Mouse (Mus musculus): ENCODE data around the gene Prkaa2. TPM values are rescaled to one million over a fixed set of nuclear protein-coding genes. Genes with fewer than 3 reads are reported as not detected.
A peak's percentile ranks its signal among the peaks of the same experiment; 100 is the strongest.

Prkaa2 gene
- polyA plus RNA-seq, 1 experiment from 2014 or later: 1.9 TPM

GRCm38 (mm10) chr4:105133350-105134050 lies 23.8 kb upstream of the Prkaa2 start:
- Histone ChIP-seq H3K27ac (replicated peaks) (0 out of 2 replicates have a peak overlapping the region, but pooled peaks have one; percentile 38), H3K27me3 (ENCODE audit: low read depth, poor library complexity, severe bottlenecking) (no peaks in the 10 kb centered on the region), H3K4me3 (no peak overlapping the region), H3K9me3 (replicated peaks) (no peaks in the 10 kb centered on the region), H3K36me3 (no peaks in the 10 kb centered on the region), H3K4me1 (no peaks in the 10 kb centered on the region)
- WGBS: 83% methylated on average over 4 of the region's 4 CpGs
- DNase-seq (ENCODE audit: low spot score): no peak

- 77% methylated on average over 9 of the region's 9 CpGs for WGBS
These were observed 22.1 kb upstream of the Prkaa2 start for GRCm38 (mm10) chr4:105131756-105132314.

GRCm38 (mm10) chr4:105129212-105129611 lies 19.5 kb upstream of the Prkaa2 start:
- no peak for DNase-seq (ENCODE audit: low spot score)
- Histone ChIP-seq H3K36me3 (no peaks in the 10 kb centered on the region), H3K27ac (replicated peaks) (no peak overlapping the region), H3K27me3 (ENCODE audit: low read depth, poor library complexity, severe bottlenecking) (no peaks in the 10 kb centered on the region), H3K4me1 (no peaks in the 10 kb centered on the region), H3K4me3 (no peak overlapping the region), H3K9me3 (replicated peaks) (no peaks in the 10 kb centered on the region)
- 70% methylated on average over 7 of the region's 7 CpGs for WGBS

More at GRCm38 (mm10) chr4:105131756-105132314, 22.1 kb upstream of the Prkaa2 start:
- Histone ChIP-seq H3K9me3 (replicated peaks) (no peaks in the 10 kb centered on the region), H3K27ac (replicated peaks) (no peak overlapping the region), H3K27me3 (ENCODE audit: low read depth, poor library complexity, severe bottlenecking) (no peaks in the 10 kb centered on the region), H3K4me1 (no peaks in the 10 kb centered on the region), H3K36me3 (no peaks in the 10 kb centered on the region), H3K4me3 (no peak overlapping the region)
- no peak for DNase-seq (ENCODE audit: low spot score)

GRCm38 (mm10) chr4:105122429-105122828 lies 12.7 kb upstream of the Prkaa2 start:
- peak; percentile 59 for DNase-seq (ENCODE audit: low spot score)
- Histone ChIP-seq H3K27ac (replicated peaks) (no peak overlapping the region), H3K4me1 (0 out of 2 replicates have a peak, but pooled peaks cover 3% of the 10 kb centered on the region), H3K9me3 (replicated peaks) (no peaks in the 10 kb centered on the region), H3K27me3 (ENCODE audit: low read depth, poor library complexity, severe bottlenecking) (no peaks in the 10 kb centered on the region), H3K4me3 (no peak overlapping the region), H3K36me3 (no peaks in the 10 kb centered on the region)
- 50% methylated on average over 8 of the region's 8 CpGs for WGBS

GRCm38 (mm10) chr4:105121081-105121480 lies 11.4 kb upstream of the Prkaa2 start:
- no peaks in the 10 kb centered on the region for H3K9me3 ChIP-seq (replicated peaks)
- 0 out of 2 replicates have a peak, but pooled peaks cover 3% of the 10 kb centered on the region for H3K4me1 ChIP-seq
- no peaks in the 10 kb centered on the region for H3K36me3 ChIP-seq
- 86% methylated on average over 6 of the region's 6 CpGs for WGBS
- no peak overlapping the region for H3K4me3 ChIP-seq
- H3K27ac ChIP-seq (replicated peaks): no peak overlapping the region
- no peak for DNase-seq (ENCODE audit: low spot score)
- no peaks in the 10 kb centered on the region for H3K27me3 ChIP-seq (ENCODE audit: low read depth, poor library complexity, severe bottlenecking)

- no peak overlapping the region for H3K27ac ChIP-seq (replicated peaks)
- peaks cover 29% of the 10 kb centered on the region for H3K27me3 ChIP-seq (ENCODE audit: low read depth, poor library complexity, severe bottlenecking)
- 92% methylated on average over 3 of the region's 3 CpGs for WGBS
- no peak overlapping the region for H3K4me3 ChIP-seq
- H3K4me1 ChIP-seq: peaks cover 22% of the 10 kb centered on the region
- H3K36me3 ChIP-seq: no peaks in the 10 kb centered on the region
- DNase-seq (ENCODE audit: low spot score): no peak
- H3K9me3 ChIP-seq (replicated peaks): no peaks in the 10 kb centered on the region
These were observed 3.8 kb upstream of the Prkaa2 start for GRCm38 (mm10) chr4:105113468-105113867.

- Histone ChIP-seq H3K4me3 (no peak overlapping the region), H3K27me3 (ENCODE audit: low read depth, poor library complexity, severe bottlenecking) (peaks cover 33% of the 10 kb centered on the region), H3K9me3 (replicated peaks) (no peaks in the 10 kb centered on the region), H3K27ac (replicated peaks) (no peak overlapping the region), H3K4me1 (peaks cover 25% of the 10 kb centered on the region), H3K36me3 (no peaks in the 10 kb centered on the region)
- 92% methylated on average over 5 of the region's 5 CpGs for WGBS
- DNase-seq (ENCODE audit: low spot score): no peak
These were observed 3.4 kb upstream of the Prkaa2 start for GRCm38 (mm10) chr4:105113042-105113441.

- H3K4me1 ChIP-seq: peaks cover 22% of the 10 kb centered on the region
- WGBS: 91% methylated on average over 11 of the region's 11 CpGs
- H3K27me3 ChIP-seq (ENCODE audit: low read depth, poor library complexity, severe bottlenecking): peaks cover 44% of the 10 kb centered on the region
- H3K27ac ChIP-seq (replicated peaks): no peak overlapping the region
- no peaks in the 10 kb centered on the region for H3K36me3 ChIP-seq
- no peak for DNase-seq (ENCODE audit: low spot score)
- no peak overlapping the region for H3K4me3 ChIP-seq
- no peaks in the 10 kb centered on the region for H3K9me3 ChIP-seq (replicated peaks)
These were observed 2.1 kb upstream of the Prkaa2 start for GRCm38 (mm10) chr4:105111770-105112169.

GRCm38 (mm10) chr4:105110684-105111035 lies 970 bp upstream of the Prkaa2 start:
- Histone ChIP-seq H3K36me3 (no peaks in the 10 kb centered on the region), H3K27me3 (ENCODE audit: low read depth, poor library complexity, severe bottlenecking) (peaks cover 44% of the 10 kb centered on the region), H3K4me3 (peak overlapping the region; percentile 70), H3K9me3 (replicated peaks) (no peaks in the 10 kb centered on the region), H3K4me1 (peaks cover 22% of the 10 kb centered on the region), H3K27ac (replicated peaks) (peak overlapping the region; percentile 89)
- WGBS: 66% methylated on average over 4 of the region's 4 CpGs
- no peak for DNase-seq (ENCODE audit: low spot score)

GRCm38 (mm10) chr4:105109990-105110683 lies 447 bp upstream of the Prkaa2 start:
- H3K27ac ChIP-seq (replicated peaks): peak overlapping the region; percentile 89
- no peaks in the 10 kb centered on the region for H3K9me3 ChIP-seq (replicated peaks)
- DNase-seq (ENCODE audit: low spot score): no peak
- peaks cover 44% of the 10 kb centered on the region for H3K27me3 ChIP-seq (ENCODE audit: low read depth, poor library complexity, severe bottlenecking)
- no peaks in the 10 kb centered on the region for H3K36me3 ChIP-seq
- peaks cover 22% of the 10 kb centered on the region for H3K4me1 ChIP-seq
- WGBS: 2% methylated on average over 24 of the region's 24 CpGs
- H3K4me3 ChIP-seq: peak overlapping the region; percentile 70

GRCm38 (mm10) chr4:105108641-105109198 lies 970 bp downstream of the Prkaa2 start:
- H3K36me3 ChIP-seq: no peaks in the 10 kb centered on the region
- H3K9me3 ChIP-seq (replicated peaks): no peaks in the 10 kb centered on the region
- peak overlapping the region; percentile 70 for H3K4me3 ChIP-seq
- peaks cover 22% of the 10 kb centered on the region for H3K4me1 ChIP-seq
- DNase-seq (ENCODE audit: low spot score): peak; percentile 25
- WGBS: 15% methylated on average over 5 of the region's 5 CpGs
- H3K27me3 ChIP-seq (ENCODE audit: low read depth, poor library complexity, severe bottlenecking): peaks cover 44% of the 10 kb centered on the region
- peak overlapping the region; percentile 89; the same call in 1 of the 2 replicates for H3K27ac ChIP-seq (replicated peaks)

GRCm38 (mm10) chr4:105107943-105108640 lies 1.6 kb downstream of the Prkaa2 start:
- Histone ChIP-seq H3K36me3 (no peaks in the 10 kb centered on the region), H3K9me3 (replicated peaks) (no peaks in the 10 kb centered on the region), H3K4me1 (peaks cover 22% of the 10 kb centered on the region), H3K4me3 (no peak overlapping the region), H3K27ac (replicated peaks) (no peak overlapping the region), H3K27me3 (ENCODE audit: low read depth, poor library complexity, severe bottlenecking) (peaks cover 44% of the 10 kb centered on the region)
- 57% methylated on average over 12 of the region's 12 CpGs for WGBS
- DNase-seq (ENCODE audit: low spot score): no peak

Measured in midbrain, embryonic 10.5 days (tissue).